Mouse (Mus musculus) neural tube, embryonic 13.5 days (tissue): ENCODE data around the gene Gm7970. TPM values are rescaled to one million over a fixed set of nuclear protein-coding genes. Genes with fewer than 3 reads are reported as not detected.
"Not testable (repeated sequence)": the region's sequence is repeated elsewhere in the genome, so short reads cannot be mapped to it uniquely, and the experiment has no call there.

ENCODE experiments used
- ATAC-seq: fragments of 200-750 bp; cut with Nextera tagmentation; 2 replicates; pipeline ENCODE4 v1.8.0; 2017; ENCODE audit warnings: low read depth, mild to moderate bottlenecking, moderate TSS enrichment, moderate library complexity
- H3K27ac ChIP-seq: fragments of 300-500 bp; sonication (generic); replicated peaks from 2 replicates; pipeline ENCODE4 v1.5.1; 2015; ENCODE audit warnings: moderate library complexity, mild to moderate bottlenecking, inconsistent platforms
- H3K27me3 ChIP-seq: fragments of 300-500 bp; sonication (generic); 2 replicates; pipeline ENCODE4 v1.6.1; 2015; ENCODE audit warnings: mild to moderate bottlenecking, inconsistent platforms
- H3K36me3 ChIP-seq: fragments of 300-500 bp; sonication (generic); 2 replicates; pipeline ENCODE4 v1.6.1; 2015; ENCODE audit warnings: mild to moderate bottlenecking, inconsistent platforms
- H3K4me1 ChIP-seq: fragments of 300-500 bp; sonication (generic); replicated peaks from 2 replicates; pipeline ENCODE4 v1.6.1; 2015; ENCODE audit warnings: inconsistent platforms
- H3K4me2 ChIP-seq: fragments of 300-500 bp; sonication (generic); 2 replicates; pipeline ENCODE4 v1.6.1; 2015; ENCODE audit warnings: inconsistent platforms, mild to moderate bottlenecking, moderate library complexity
- H3K4me3 ChIP-seq: fragments of 300-500 bp; sonication (generic); 2 replicates; pipeline ENCODE4 v1.5.1; 2015; ENCODE audit warnings: mild to moderate bottlenecking, inconsistent platforms
- H3K9ac ChIP-seq: fragments of 300-500 bp; sonication (generic); 2 replicates; pipeline ENCODE4 v1.6.1; 2015; ENCODE audit warnings: moderate library complexity, mild to moderate bottlenecking, inconsistent platforms
- H3K9me3 ChIP-seq: fragments of 300-500 bp; sonication (generic); 2 replicates; pipeline ENCODE4 v1.6.1; 2016; ENCODE audit warnings: inconsistent platforms
- WGBS: fragments of 180-500 bp; shearing (Covaris S2); methylation state at CpG from one replicate; pipeline ENCODE4 v1.1.7; 2015; 5-methylcytosine and 5-hydroxymethylcytosine counted together
- polyA plus RNA-seq: library from polyadenylated mRNA; unstranded; fragments of >200 nt; fragmentation: Nextera tagmentation; extraction: Ambion mirVana; gene quantifications from 2 replicates; pipeline ENCODE4 v1.2.1, GENCODE M21; 2015

Gene Gm7970
- not detected in 2 replicates for polyA plus RNA-seq

DNA sequence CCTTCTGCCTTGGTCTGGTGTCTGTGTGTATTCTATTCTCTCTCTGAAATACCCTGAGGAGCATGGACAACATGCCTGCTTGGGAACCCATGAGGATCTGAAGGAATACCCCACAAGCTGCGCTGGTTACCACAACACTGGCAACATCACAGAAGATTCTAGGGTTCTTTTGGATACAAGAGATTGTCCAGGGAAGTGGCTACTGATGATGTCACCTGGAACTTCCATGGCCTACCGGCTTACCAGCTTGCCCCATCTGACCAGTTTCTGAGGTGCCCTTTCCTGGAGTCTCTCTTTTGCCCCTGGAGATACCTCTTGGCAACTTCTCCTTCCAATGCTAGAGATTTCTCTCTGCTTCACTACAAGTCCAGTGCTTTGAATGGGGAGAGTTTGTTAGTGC, at the start of gene Gm7970:
TSS of gene Gm7970 (minus strand) at position 101 of the 400 bp plus-strand sequence.
- H3K4me1 ChIP-seq, H3K36me3 ChIP-seq, H3K4me2 ChIP-seq, ATAC-seq, H3K9ac ChIP-seq, H3K27me3 ChIP-seq, H3K27ac ChIP-seq, H3K4me3 ChIP-seq, H3K9me3 ChIP-seq: not testable (repeated sequence)
- no CpG with 5 or more reads among the region's 2 CpGs for WGBS

GRCm38 (mm10) chr14:41600935-41601334, 45.6 kb upstream of the Gm7970 start:
- not testable (repeated sequence) for H3K9ac ChIP-seq, H3K27me3 ChIP-seq, H3K4me3 ChIP-seq, H3K9me3 ChIP-seq, H3K27ac ChIP-seq, ATAC-seq, H3K36me3 ChIP-seq, H3K4me2 ChIP-seq, H3K4me1 ChIP-seq
- 92% methylated on average over 15 of the region's 15 CpGs for WGBS

GRCm38 (mm10) chr14:41586346-41586745, 31.0 kb upstream of the Gm7970 start:
- H3K4me1 ChIP-seq, H3K36me3 ChIP-seq, H3K4me2 ChIP-seq, ATAC-seq, H3K9ac ChIP-seq, H3K27me3 ChIP-seq, H3K27ac ChIP-seq, H3K4me3 ChIP-seq, H3K9me3 ChIP-seq: not testable (repeated sequence)
- WGBS, result 52% methylated on average over 1 of the region's 1 CpGs

DNA sequence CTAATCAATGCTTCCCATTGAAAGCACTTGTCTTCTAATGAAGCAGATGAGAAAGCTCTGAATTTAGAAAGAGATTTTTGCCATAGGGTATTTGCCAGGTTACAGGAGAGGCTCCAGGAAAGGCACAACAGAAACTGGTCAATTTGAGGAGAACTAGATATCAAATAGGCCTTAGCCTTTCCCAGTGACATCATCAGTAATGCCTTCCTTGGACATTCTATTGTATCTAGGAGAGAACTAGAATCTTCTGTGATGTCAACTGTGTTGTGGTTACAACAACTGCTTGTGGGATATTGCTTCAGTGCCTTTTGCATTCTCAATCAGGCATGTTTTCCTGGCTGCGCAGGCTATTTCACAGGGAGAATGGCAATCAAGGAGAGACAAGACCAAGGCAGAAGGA, 17.5 kb upstream of the Gm7970 start, which contains the start of gene 1700049E17Rik2:
TSS of gene 1700049E17Rik2 (plus strand) at position 301 of the 400 bp plus-strand sequence.
- not testable (repeated sequence) for H3K36me3 ChIP-seq, H3K27ac ChIP-seq, H3K4me1 ChIP-seq, H3K4me2 ChIP-seq, H3K9me3 ChIP-seq, ATAC-seq, H3K4me3 ChIP-seq, H3K9ac ChIP-seq, H3K27me3 ChIP-seq
- whole genome bisulfite sequencing, result no CpG with 5 or more reads among the region's 1 CpGs

DNA sequence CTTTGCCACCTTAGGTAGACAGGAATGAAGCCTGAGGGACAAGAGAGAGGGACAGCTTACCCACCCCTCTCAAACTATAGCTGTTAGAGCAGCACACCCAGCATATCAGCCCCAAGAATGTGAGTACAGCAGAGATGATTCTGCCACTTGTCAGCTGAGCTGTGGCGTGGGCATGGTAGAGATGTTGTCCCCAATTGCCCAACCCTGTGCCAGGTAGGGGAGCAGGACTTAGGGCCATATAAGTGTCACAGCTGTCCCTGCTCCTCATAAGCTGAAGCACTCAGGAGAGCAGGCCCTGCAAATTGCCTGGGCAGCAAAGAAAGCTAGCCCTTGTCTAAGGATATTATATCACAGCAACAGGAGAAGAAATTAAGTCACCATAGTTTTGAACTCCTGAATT, 30.7 kb downstream of the Gm7970 start:
- not testable (repeated sequence) for H3K9me3 ChIP-seq, H3K9ac ChIP-seq, ATAC-seq, H3K27ac ChIP-seq, H3K4me3 ChIP-seq, H3K36me3 ChIP-seq, H3K4me2 ChIP-seq, H3K4me1 ChIP-seq, H3K27me3 ChIP-seq
- 91% methylated on average over 1 of the region's 1 CpGs for WGBS

DNA sequence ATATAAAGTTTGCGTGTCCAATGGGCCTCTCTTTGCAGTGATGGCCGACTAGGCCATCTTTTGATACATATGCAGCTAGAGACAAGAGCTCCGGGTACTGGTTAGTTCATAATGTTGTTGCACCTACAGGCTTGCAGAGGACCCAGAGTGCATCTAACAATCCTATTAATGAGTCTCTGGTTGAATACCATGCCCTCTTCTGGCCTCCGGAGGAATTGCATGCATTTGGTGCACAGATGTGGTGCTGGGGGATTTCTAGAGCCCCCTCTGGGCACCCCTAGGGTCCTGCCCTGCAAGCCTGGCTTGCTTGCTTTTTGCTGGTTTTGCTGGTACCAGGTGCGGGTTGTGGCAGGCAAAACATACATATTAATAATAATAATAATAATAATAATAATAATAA, 34.7 kb downstream of the Gm7970 start:
- 73% methylated on average over 5 of the region's 5 CpGs for WGBS
- H3K27ac ChIP-seq, ATAC-seq, H3K36me3 ChIP-seq, H3K4me2 ChIP-seq, H3K4me1 ChIP-seq, H3K9ac ChIP-seq, H3K9me3 ChIP-seq, H3K4me3 ChIP-seq, H3K27me3 ChIP-seq: not testable (repeated sequence)

Other genes with a start within 250 kb of the Gm7970 start
- not detected in 2 replicates for gene Gm5798, start 207.0 kb downstream of the Gm7970 start, polyA plus RNA-seq
- gene Gm7945, start 169.2 kb downstream of the Gm7970 start, polyA plus RNA-seq, result not detected in 2 replicates
- gene Gm6482, start 147.3 kb downstream of the Gm7970 start, polyA plus RNA-seq, result not detected in 2 replicates
- gene Gm7954, start 102.1 kb downstream of the Gm7970 start, polyA plus RNA-seq, result not detected in 2 replicates
- not detected in 2 replicates for gene Gm3486, start 66.1 kb downstream of the Gm7970 start, polyA plus RNA-seq
- not detected in 2 replicates for gene 1700049E17Rik2, start 17.6 kb upstream of the Gm7970 start, polyA plus RNA-seq
- not detected in 2 replicates for gene Gm3072, start 69.0 kb upstream of the Gm7970 start, polyA plus RNA-seq
- not detected in 2 replicates for gene Gm3676, start 90.9 kb upstream of the Gm7970 start, polyA plus RNA-seq
- gene Gm8068, start 146.3 kb upstream of the Gm7970 start, polyA plus RNA-seq, result not detected in 2 replicates
- gene Gm7929, start 195.0 kb upstream of the Gm7970 start, polyA plus RNA-seq, result not detected in 2 replicates
- not detected in 2 replicates for gene Gm47189, start 216.9 kb upstream of the Gm7970 start, polyA plus RNA-seq